Mouse (Mus musculus) bone marrow, adult 2 months (tissue): Measurements from ENCODE around the gene Nf1. TPM values are rescaled to one million over a fixed set of nuclear protein-coding genes. Genes with fewer than 3 reads are reported as not detected.

Source experiments
- H3K27ac ChIP-seq: fragments of 200-500 bp; 2 replicates; pipeline ENCODE4 v1.5.1; 2012; ENCODE audit warnings: low read depth, mild to moderate bottlenecking, control low read depth, inconsistent platforms, low read length; ENCODE audit not compliant: control insufficient read depth, poor library complexity, insufficient read depth
- H3K4me1 ChIP-seq: fragments of 200-500 bp; 2 replicates; pipeline ENCODE4 v1.6.1; 2011; ENCODE audit warnings: low read length; ENCODE audit not compliant: control insufficient read depth, insufficient read depth
- H3K4me3 ChIP-seq: fragments of 200-500 bp; replicated peaks from 2 replicates; pipeline ENCODE3; 2011; ENCODE audit warnings: mild to moderate bottlenecking, low read depth, low read length, control low read depth; ENCODE audit not compliant: control insufficient read depth
- CTCF ChIP-seq: fragments of 200-500 bp; IDR thresholded peaks from 2 replicates; pipeline ENCODE4 v1.5.1; 2011; ENCODE audit warnings: low read length, control low read depth; ENCODE audit not compliant: control insufficient read depth, insufficient read depth
- POLR2A ChIP-seq: fragments of 200-500 bp; IDR thresholded peaks from 2 replicates; pipeline ENCODE4 v1.6.1; 2011; ENCODE audit warnings: low read depth, mild to moderate bottlenecking, control low read depth, low read length, borderline replicate concordance; ENCODE audit not compliant: control insufficient read depth
- WGBS: fragments of 180-500 bp; shearing (Covaris S2); methylation state at CpG from one replicate; pipeline ENCODE4 v1.1.7; 2018; 5-methylcytosine and 5-hydroxymethylcytosine counted together
- polyA plus RNA-seq: library from polyadenylated mRNA; stranded (reverse); fragments of >200 nt; gene quantifications from 2 replicates; pipeline ENCODE4 v1.2.4, GENCODE M21; 2011; ENCODE audit warnings: low replicate concordance; ENCODE audit not compliant: missing spikeins, insufficient read depth, insufficient read length

Gene Nf1
- polyA plus RNA-seq, 1 experiment, result 3.0 TPM

- 80% methylated on average over 4 of the region's 4 CpGs for WGBS
- TF ChIP-seq POLR2A (no peak), CTCF (no peak)
- Histone ChIP-seq H3K27ac (no peak overlapping the region), H3K4me3 (no peak overlapping the region), H3K4me1 (no peaks in the 10 kb centered on the region)
These were observed 221.0 kb downstream of the Nf1 start for GRCm38 (mm10) chr11:79560536-79560935.

DNA sequence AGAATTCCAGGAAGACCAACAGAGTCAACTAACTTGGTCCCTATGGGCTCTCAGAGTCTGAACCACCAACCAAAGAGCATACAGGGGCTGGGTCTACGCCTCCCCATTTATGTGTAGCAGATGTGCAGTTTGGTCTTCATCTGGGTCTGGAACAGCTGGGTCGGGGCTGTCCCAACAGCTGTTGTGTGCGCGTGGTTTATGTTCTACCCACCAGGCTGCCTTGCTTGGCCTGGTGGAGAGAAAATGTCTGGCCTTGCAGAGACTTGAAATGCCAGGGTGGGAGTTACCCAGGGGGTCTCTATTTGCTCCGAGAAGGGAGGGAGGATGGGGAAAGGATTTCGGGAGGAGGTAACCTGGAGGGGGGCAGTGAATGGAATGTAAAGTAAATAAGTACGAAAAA lies 224.0 kb downstream of the Nf1 start:
- Histone ChIP-seq H3K27ac (no peak overlapping the region), H3K4me3 (no peak overlapping the region), H3K4me1 (no peaks in the 10 kb centered on the region)
- no peak for TF ChIP-seq CTCF
- no peak for TF ChIP-seq POLR2A
- 89% methylated on average over 7 of the region's 7 CpGs for WGBS

GRCm38 (mm10) chr11:79566947-79567346 lies 227.5 kb downstream of the Nf1 start:
- TF ChIP-seq POLR2A (no peak), CTCF (no peak)
- H3K4me1 ChIP-seq, result no peaks in the 10 kb centered on the region
- H3K4me3 ChIP-seq, result no peak overlapping the region
- 69% methylated on average over 1 of the region's 1 CpGs for WGBS
- H3K27ac ChIP-seq, result no peak overlapping the region

GRCm38 (mm10) chr11:79568197-79568911 lies 228.9 kb downstream of the Nf1 start:
- H3K4me3 ChIP-seq, result no peak overlapping the region
- WGBS, result 89% methylated on average over 11 of the region's 11 CpGs
- no peaks in the 10 kb centered on the region for H3K4me1 ChIP-seq
- no peak for TF ChIP-seq POLR2A
- TF ChIP-seq CTCF, result no peak
- no peak overlapping the region for H3K27ac ChIP-seq

DNA sequence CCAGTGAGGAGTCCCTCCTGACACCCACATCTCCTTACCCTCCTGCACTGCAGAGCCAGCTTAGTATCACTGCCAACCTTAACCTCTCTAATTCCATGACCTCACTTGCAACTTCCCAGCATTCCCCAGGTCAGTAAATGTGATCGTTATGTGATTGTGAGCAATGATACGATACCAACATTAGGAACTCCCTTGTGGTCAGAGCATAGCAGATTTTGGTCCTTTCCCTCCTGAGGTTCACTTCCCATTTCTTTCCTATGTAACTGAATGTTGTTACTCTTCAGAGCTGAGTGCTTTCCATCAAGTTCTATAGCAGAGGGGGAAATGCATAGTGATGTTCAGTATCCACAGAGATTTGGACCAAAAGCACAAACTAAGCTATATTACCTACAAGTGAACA lies 230.8 kb downstream of the Nf1 start:
- WGBS, result 51% methylated on average over 2 of the region's 2 CpGs
- TF ChIP-seq CTCF (no peak), POLR2A (no peak)
- Histone ChIP-seq H3K4me3 (no peak overlapping the region), H3K27ac (no peak overlapping the region), H3K4me1 (no peaks in the 10 kb centered on the region; the same call in 1 of the 2 replicates)

- H3K4me1 ChIP-seq, result no peaks in the 10 kb centered on the region; the same call in 1 of the 2 replicates
- TF ChIP-seq POLR2A, result no peak
- no peak overlapping the region for H3K4me3 ChIP-seq
- WGBS, result 36% methylated on average over 3 of the region's 3 CpGs
- H3K27ac ChIP-seq, result no peak overlapping the region
These were observed 234.3 kb downstream of the Nf1 start for GRCm38 (mm10) chr11:79573836-79574235.

GRCm38 (mm10) chr11:79575383-79576073 lies 236.0 kb downstream of the Nf1 start:
- no peak for TF ChIP-seq POLR2A
- no peak for TF ChIP-seq CTCF
- WGBS, result 90% methylated on average over 14 of the region's 14 CpGs
- no peak overlapping the region for H3K27ac ChIP-seq
- no peak overlapping the region for H3K4me3 ChIP-seq
- no peaks in the 10 kb centered on the region; the same call in 1 of the 2 replicates for H3K4me1 ChIP-seq

DNA sequence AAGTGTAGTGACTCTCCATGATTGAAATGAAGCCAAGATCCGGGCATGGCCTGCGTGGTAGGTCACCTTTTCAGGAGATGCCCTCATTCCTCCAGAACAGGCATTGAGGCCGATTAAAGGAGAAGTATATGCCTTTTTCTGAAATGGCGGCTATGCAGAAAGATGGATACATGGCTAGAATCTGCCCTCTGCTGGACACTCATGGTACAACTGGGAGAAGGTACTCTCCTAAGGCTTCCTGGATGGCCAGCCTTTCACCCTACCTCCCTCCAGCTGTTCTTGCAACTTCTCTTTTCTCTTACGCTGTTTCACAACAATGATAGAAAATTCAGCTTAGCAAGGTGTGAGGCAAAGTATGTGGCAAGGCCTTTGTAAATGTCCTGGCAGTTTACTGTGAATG lies 238.2 kb downstream of the Nf1 start:
- Histone ChIP-seq H3K4me3 (no peak overlapping the region), H3K4me1 (no peaks in the 10 kb centered on the region; the same call in 1 of the 2 replicates), H3K27ac (peak overlapping the region; percentile 65)
- 7% methylated on average over 5 of the region's 5 CpGs for WGBS
- peak; percentile 55 for TF ChIP-seq CTCF
- TF ChIP-seq POLR2A, result no peak
